Mouse (Mus musculus) heart, embryonic 10.5 days (tissue): ENCODE results near the gene P2ry14. TPM values are rescaled to one million over a fixed set of nuclear protein-coding genes. Genes with fewer than 3 reads are reported as not detected.
"Not testable (repeated sequence)": the region's sequence is repeated elsewhere in the genome, so short reads cannot be mapped to it uniquely, and the experiment has no call there.

ENCODE experiments used
- DNase-seq: peaks from one replicate; pipeline ENCODE4 v3.0.0-alpha.2; 2017; ENCODE audit warnings: low spot score
- H3K27ac ChIP-seq: fragments of 300-500 bp; sonication (generic); 2 replicates; pipeline ENCODE4 v1.5.1; 2016; ENCODE audit warnings: mild to moderate bottlenecking
- H3K27me3 ChIP-seq: fragments of 300-500 bp; sonication (generic); 2 replicates; pipeline ENCODE4 v1.6.1; 2016; ENCODE audit warnings: mild to moderate bottlenecking; ENCODE audit not compliant: poor library complexity, insufficient read depth, severe bottlenecking
- H3K36me3 ChIP-seq: fragments of 300-500 bp; sonication (generic); 2 replicates; pipeline ENCODE4 v1.6.1; 2016; ENCODE audit warnings: mild to moderate bottlenecking, moderate library complexity
- H3K4me1 ChIP-seq: fragments of 300-500 bp; sonication (generic); 2 replicates; pipeline ENCODE4 v1.6.1; 2016; ENCODE audit warnings: mild to moderate bottlenecking
- H3K4me3 ChIP-seq: fragments of 300-500 bp; sonication (generic); 2 replicates; pipeline ENCODE4 v1.5.1; 2016; ENCODE audit warnings: mild to moderate bottlenecking, moderate library complexity
- H3K9me3 ChIP-seq: fragments of 300-500 bp; sonication (generic); 2 replicates; pipeline ENCODE4 v1.6.1; 2016; ENCODE audit warnings: mild to moderate bottlenecking, moderate library complexity
- WGBS: fragments of 180-500 bp; shearing (Covaris S2); methylation state at CpG from one replicate; pipeline ENCODE4 v1.1.7; 2016; 5-methylcytosine and 5-hydroxymethylcytosine counted together
- polyA plus RNA-seq: library from polyadenylated mRNA; unstranded; fragments of >200 nt; fragmentation: Nextera tagmentation; extraction: Ambion mirVana; gene quantifications from 2 replicates; pipeline ENCODE4 v1.2.1, GENCODE M21; 2016

P2ry14 gene
- polyA plus RNA-seq, 1 experiment from 2014 or later, result 3.4 TPM

GRCm38 (mm10) chr3:59080293-59080916 lies 73.0 kb downstream of the P2ry14 start:
- Histone ChIP-seq H3K36me3 (no peaks in the 10 kb centered on the region), H3K4me3 (no peak overlapping the region), H3K4me1 (peaks cover 12% of the 10 kb centered on the region), H3K27ac (peak overlapping the region; percentile 67), H3K9me3 (no peaks in the 10 kb centered on the region), H3K27me3 (no peaks in the 10 kb centered on the region)
- WGBS, result 15% methylated on average over 6 of the region's 6 CpGs
- no peak for DNase-seq

DNA sequence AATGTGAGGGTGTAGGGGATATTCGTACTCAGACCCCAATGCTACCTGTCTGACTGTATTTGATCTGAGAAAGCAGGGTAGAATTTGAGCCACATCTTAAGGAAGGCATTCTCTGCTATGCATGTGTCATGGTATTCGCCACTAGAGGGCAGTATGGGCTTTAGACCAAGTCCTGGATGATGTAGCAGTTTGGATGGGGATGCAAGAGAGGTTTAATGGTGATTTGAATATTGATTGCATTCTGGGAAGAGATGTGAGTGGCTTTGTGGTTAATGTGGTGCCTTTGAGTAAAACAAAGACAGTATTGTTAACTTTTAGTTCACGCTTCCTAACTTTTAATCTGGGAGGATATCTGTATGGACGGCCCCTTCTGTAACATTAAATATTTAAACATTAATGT lies 74.1 kb downstream of the P2ry14 start:
- H3K9me3 ChIP-seq, result no peaks in the 10 kb centered on the region
- no peaks in the 10 kb centered on the region for H3K36me3 ChIP-seq
- peaks cover 12% of the 10 kb centered on the region for H3K4me1 ChIP-seq
- H3K27ac ChIP-seq, result no peak overlapping the region
- 43% methylated on average over 4 of the region's 4 CpGs for WGBS
- H3K27me3 ChIP-seq, result no peaks in the 10 kb centered on the region
- no peak for DNase-seq
- H3K4me3 ChIP-seq, result no peak overlapping the region

DNA sequence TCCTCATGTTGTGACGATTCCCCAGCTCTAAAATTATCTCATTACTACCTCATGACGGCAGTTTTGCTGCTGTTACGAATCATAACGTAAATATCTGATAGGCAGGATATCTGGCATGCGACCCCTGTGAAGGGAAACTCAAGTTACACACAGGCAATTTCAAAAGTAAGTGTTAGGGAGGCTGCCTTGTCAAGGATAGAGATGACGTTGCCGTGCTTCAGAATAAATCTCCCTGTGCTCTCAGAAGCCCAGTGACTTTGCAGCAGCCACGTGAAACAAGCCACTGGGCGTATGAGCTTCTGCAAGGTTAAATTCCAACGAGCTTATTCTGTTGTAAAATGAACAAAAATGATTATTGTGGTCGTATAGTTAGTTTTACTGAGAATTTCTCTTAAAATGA lies 74.8 kb downstream of the P2ry14 start:
- Histone ChIP-seq H3K9me3 (no peaks in the 10 kb centered on the region), H3K4me3 (no peak overlapping the region), H3K36me3 (no peaks in the 10 kb centered on the region)

DNA sequence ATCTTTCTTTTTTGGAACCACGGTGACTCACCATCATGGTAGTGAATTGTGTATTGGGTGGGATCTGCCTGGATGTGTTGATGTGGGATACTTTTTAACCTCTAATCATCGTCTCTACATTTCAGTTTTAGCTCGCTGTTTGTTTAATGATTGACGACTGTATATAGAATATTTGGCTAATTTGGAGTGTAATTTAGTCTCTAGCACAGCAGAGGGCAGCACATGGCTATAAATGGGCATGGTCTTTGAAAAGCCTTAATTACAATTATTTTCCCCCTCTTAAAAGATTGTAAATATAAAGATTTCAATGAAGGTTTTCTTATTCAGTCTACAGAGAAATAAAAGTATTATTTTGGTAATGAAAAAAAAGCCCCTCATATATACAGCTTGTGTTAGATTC lies 76.1 kb downstream of the P2ry14 start:
- no peak for DNase-seq
- Histone ChIP-seq H3K27ac (no peak overlapping the region), H3K36me3 (no peaks in the 10 kb centered on the region), H3K9me3 (no peaks in the 10 kb centered on the region), H3K27me3 (no peaks in the 10 kb centered on the region), H3K4me3 (no peak overlapping the region), H3K4me1 (peaks cover 12% of the 10 kb centered on the region)
- WGBS, result 62% methylated on average over 4 of the region's 4 CpGs

More for the DNA sequence above, 74.8 kb downstream of the P2ry14 start:
- Histone ChIP-seq H3K27me3 (no peaks in the 10 kb centered on the region), H3K4me1 (peaks cover 12% of the 10 kb centered on the region), H3K27ac (no peak overlapping the region)
- 74% methylated on average over 11 of the region's 11 CpGs for WGBS
- DNase-seq, result no peak

GRCm38 (mm10) chr3:59069071-59069470 lies 84.3 kb downstream of the P2ry14 start:
- H3K4me1 ChIP-seq, H3K27ac ChIP-seq, H3K4me3 ChIP-seq, H3K9me3 ChIP-seq, DNase-seq, H3K27me3 ChIP-seq, H3K36me3 ChIP-seq: not testable (repeated sequence)
- WGBS, result 83% methylated on average over 1 of the region's 1 CpGs

GRCm38 (mm10) chr3:59066558-59067294 lies 86.7 kb downstream of the P2ry14 start:
- Histone ChIP-seq H3K27ac (no peak overlapping the region), H3K4me1 (0 out of 2 replicates have a peak, but pooled peaks cover 3% of the 10 kb centered on the region), H3K36me3 (0 out of 2 replicates have a peak, but pooled peaks cover 3% of the 10 kb centered on the region), H3K4me3 (no peak overlapping the region), H3K27me3 (no peaks in the 10 kb centered on the region), H3K9me3 (no peaks in the 10 kb centered on the region)
- no peak for DNase-seq
- 86% methylated on average over 8 of the region's 8 CpGs for WGBS

DNA sequence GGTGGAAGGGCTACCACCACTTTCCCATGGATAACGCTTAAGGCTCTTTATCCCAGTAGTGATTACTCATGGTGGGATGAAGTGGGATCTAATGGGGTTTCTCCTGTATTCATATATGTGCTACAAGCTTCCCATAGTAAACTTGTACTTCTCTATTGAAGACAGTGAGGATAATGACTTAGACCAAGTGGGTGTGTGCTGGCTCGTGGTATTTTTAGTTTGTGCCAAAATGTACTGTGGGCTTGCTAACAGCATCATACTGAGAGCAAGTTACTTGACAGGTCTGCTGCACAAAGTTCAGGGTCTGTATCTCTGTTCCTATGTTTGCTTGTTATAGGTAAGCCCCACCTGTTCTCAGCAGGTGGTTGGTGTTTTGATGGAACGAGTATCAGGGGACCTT lies 87.5 kb downstream of the P2ry14 start:
- no peak overlapping the region for H3K4me3 ChIP-seq
- no peak overlapping the region for H3K27ac ChIP-seq
- DNase-seq, result no peak
- H3K4me1 ChIP-seq, result 0 out of 2 replicates have a peak, but pooled peaks cover 3% of the 10 kb centered on the region
- H3K36me3 ChIP-seq, result 0 out of 2 replicates have a peak, but pooled peaks cover 3% of the 10 kb centered on the region
- H3K27me3 ChIP-seq, result no peaks in the 10 kb centered on the region
- 82% methylated on average over 3 of the region's 3 CpGs for WGBS
- H3K9me3 ChIP-seq, result no peaks in the 10 kb centered on the region

Other genes starting within 250 kb of the P2ry14 start
- gene Med12l, start 147.8 kb downstream of the P2ry14 start, polyA plus RNA-seq, result 4.3 and 4.5 TPM in 2 replicates
- gene Gpr171, start 51.8 kb downstream of the P2ry14 start, polyA plus RNA-seq, result 0.89 and 1.7 TPM in 2 replicates
- 0.18 TPM in 1 of 2 replicates, not detected in the other for gene Gpr87, start 41.5 kb upstream of the P2ry14 start, polyA plus RNA-seq
- 0.16 and 0.29 TPM in 2 replicates for gene P2ry13, start 57.3 kb upstream of the P2ry14 start, polyA plus RNA-seq
- 0.30 and 0.73 TPM in 2 replicates for gene P2ry12, start 109.3 kb upstream of the P2ry14 start, polyA plus RNA-seq
- gene Igsf10, start 190.8 kb upstream of the P2ry14 start, polyA plus RNA-seq, result 1.7 and 2.0 TPM in 2 replicates